In genomic region chr1:165780586-165781111, GRCm38 (mm10) we compare ENCODE assay signal across 8 mouse cellular contexts. TPM values are rescaled to one million over a fixed set of nuclear protein-coding genes. Genes with fewer than 3 reads are reported as not detected.
DNase-seq lines count a peak whose midpoint lies in the region; ATAC-seq and TF ChIP-seq lines count a peak whose summit lies in the region.
"Had no signal": no experiment of that assay in that cellular context is flagged by ENCODE, and none has a peak within 500 bp of the region (broad histone marks: within the 10 kb centered on the region; RNA-seq: fewer than 3 reads in every experiment).

No protein-coding gene starts in this region.

- peak overlapping the region; percentile 39 for H3K4me3 ChIP-seq in embryonic facial prominence, embryonic 14.5 days (ENCODE audit: low read depth, low read length)
- H3K4me3 ChIP-seq in limb, embryonic 12.5 days (replicated peaks): peak overlapping the region; percentile 37
- H3K4me3 ChIP-seq in midbrain, postnatal 0 days (ENCODE audit: low read depth, low read length): peak overlapping the region; percentile 27

- H3K36me3 ChIP-seq in embryonic facial prominence, embryonic 14.5 days (ENCODE audit: control insufficient read depth, insufficient read depth, low read length): no peaks in the 10 kb centered on the region
- no peaks in the 10 kb centered on the region for H3K36me3 ChIP-seq in limb, embryonic 12.5 days
- H3K36me3 ChIP-seq in midbrain, postnatal 0 days (ENCODE audit: insufficient read depth, low read length): no peaks in the 10 kb centered on the region

- peak overlapping the region; percentile 45 for H3K9ac ChIP-seq in embryonic facial prominence, embryonic 14.5 days (ENCODE audit: low read depth, low read length)
- H3K9ac ChIP-seq in limb, embryonic 12.5 days (replicated peaks): no peak overlapping the region
- H3K9ac ChIP-seq in midbrain, postnatal 0 days (replicated peaks; ENCODE audit: low read length, poor library complexity, severe bottlenecking): no peak overlapping the region

- TF ChIP-seq CTCF in midbrain, postnatal 0 days (IDR thresholded peaks at IDR 0.05): peak; percentile 86

- peak overlapping the region; percentile 72 for H3K4me2 ChIP-seq in embryonic facial prominence, embryonic 14.5 days (ENCODE audit: low read depth, low read length)
- peak overlapping the region; percentile 63 for H3K4me2 ChIP-seq in limb, embryonic 12.5 days
- peak overlapping the region; percentile 55 for H3K4me2 ChIP-seq in midbrain, postnatal 0 days (ENCODE audit: low read depth, low read length, poor library complexity, severe bottlenecking)

- peak; percentile 79 for DNase-seq in CD4-positive, CD25-positive, alpha-beta regulatory T cell, adult 2 months (ENCODE audit: low read depth, low spot score)
- peak; percentile 39 for DNase-seq in ES-CJ7 (ENCODE audit: low read depth, low spot score)
- no peak for DNase-seq in embryonic facial prominence, embryonic 14.5 days (ENCODE audit: low spot score)
- peak; percentile 49 for DNase-seq in heart, postnatal 4 days
- DNase-seq in midbrain, postnatal 0 days (ENCODE audit: low spot score): peak; percentile 23
- peak; percentile 23 for DNase-seq in yolk sac, embryonic 10.5 days (ENCODE audit: low spot score)

- H3K9me3 ChIP-seq in embryonic facial prominence, embryonic 14.5 days (ENCODE audit: control insufficient read depth, low read length): no peaks in the 10 kb centered on the region
- H3K9me3 ChIP-seq in limb, embryonic 12.5 days: no peaks in the 10 kb centered on the region
- H3K9me3 ChIP-seq in midbrain, postnatal 0 days (ENCODE audit: low read length): no peaks in the 10 kb centered on the region

- ATAC-seq in embryonic facial prominence, embryonic 14.5 days (ENCODE audit: low read depth): peak; percentile 62
- peak; percentile 58; the same call in 1 of the 2 replicates for ATAC-seq in limb, embryonic 12.5 days (ENCODE audit: insufficient number of reproducible peaks, insufficient read depth, low FRiP score, low TSS enrichment, low read depth)
- peak; percentile 60; the same call in 1 of the 2 replicates for ATAC-seq in midbrain, postnatal 0 days (ENCODE audit: low FRiP score)

- peaks cover 6% of the 10 kb centered on the region for H3K4me1 ChIP-seq in embryonic facial prominence, embryonic 14.5 days (ENCODE audit: control insufficient read depth, insufficient read depth, low read length)
- peaks cover 13% of the 10 kb centered on the region; the same call in 1 of the 2 replicates for H3K4me1 ChIP-seq in limb, embryonic 12.5 days (replicated peaks)
- H3K4me1 ChIP-seq in midbrain, postnatal 0 days (ENCODE audit: insufficient read depth, low read length): no peaks in the 10 kb centered on the region

- WGBS in embryonic facial prominence, embryonic 14.5 days: 5% methylated on average over 20 of the region's 20 CpGs
- 2% methylated on average over 20 of the region's 20 CpGs for WGBS in limb, embryonic 12.5 days
- WGBS in midbrain, postnatal 0 days: 3% methylated on average over 20 of the region's 20 CpGs

- peaks cover 11% of the 10 kb centered on the region; the same call in 1 of the 2 replicates for H3K27me3 ChIP-seq in embryonic facial prominence, embryonic 14.5 days (replicated peaks; ENCODE audit: control insufficient read depth, insufficient read depth, low read length)
- H3K27me3 ChIP-seq in limb, embryonic 12.5 days: peaks cover 16% of the 10 kb centered on the region
- H3K27me3 ChIP-seq in midbrain, postnatal 0 days (ENCODE audit: insufficient read depth, low read length): no peaks in the 10 kb centered on the region; the same call in 1 of the 2 replicates

- no peak overlapping the region for H3K27ac ChIP-seq in embryonic facial prominence, embryonic 14.5 days (replicated peaks; ENCODE audit: low read depth, low read length)
- H3K27ac ChIP-seq in limb, embryonic 12.5 days: no peak overlapping the region
- H3K27ac ChIP-seq in midbrain, postnatal 0 days (ENCODE audit: low read depth, low read length): no peak overlapping the region

RNA-seq across cellular contexts. Expression of gene Cd247, which starts 7.8 kb away (rescaled TPM):
- polyA plus RNA-seq in embryonic facial prominence, embryonic 14.5 days (2014; fragmentation: Nextera tagmentation; extraction: Ambion mirVana): 0.42 and 0.94 TPM in 2 replicates
- under 1 TPM; 0.29 to 0.69 TPM for total RNA-seq in heart, postnatal 4 days (2021)
- 1.4 and 1.6 TPM in 2 replicates for polyA plus RNA-seq in limb, embryonic 12.5 days (2016; fragmentation: Nextera tagmentation; extraction: Ambion mirVana)
- 0.66 TPM in 1 of 2 replicates, not detected in the other for total RNA-seq in midbrain, postnatal 0 days (2014; rRNA removed)
- polyA plus RNA-seq in midbrain, postnatal 0 days (2015; fragmentation: Nextera tagmentation; extraction: Ambion mirVana): 0.59 and 0.83 TPM in 2 replicates
- total RNA-seq: layer of hippocampus, postnatal 14 days had no signal

RNA-seq across cellular contexts. Expression of gene Creg1, which starts 17.1 kb away (rescaled TPM):
- 77.1 and 81.0 TPM in 2 replicates for polyA plus RNA-seq in embryonic facial prominence, embryonic 14.5 days (2014; fragmentation: Nextera tagmentation; extraction: Ambion mirVana)
- total RNA-seq in heart, postnatal 4 days (2021): 10 to 100 TPM; 24.3 to 28.7 TPM
- 35.3 and 40.5 TPM in 2 replicates for polyA plus RNA-seq in limb, embryonic 12.5 days (2016; fragmentation: Nextera tagmentation; extraction: Ambion mirVana)
- 21.3 and 22.7 TPM in 2 replicates for total RNA-seq in midbrain, postnatal 0 days (2014; rRNA removed)
- 47.0 and 49.1 TPM in 2 replicates for polyA plus RNA-seq in midbrain, postnatal 0 days (2015; fragmentation: Nextera tagmentation; extraction: Ambion mirVana)
